Mouse (Mus musculus) liver, embryonic 14.5 days (tissue): ENCODE data around the gene Gstp3. TPM values are rescaled to one million over a fixed set of nuclear protein-coding genes. Genes with fewer than 3 reads are reported as not detected.

Experiments
- ATAC-seq: fragments of 200-750 bp; cut with Nextera tagmentation; 2 replicates; pipeline ENCODE4 v1.8.0; 2017; ENCODE audit warnings: moderate number of reproducible peaks, mild to moderate bottlenecking, moderate library complexity; ENCODE audit not compliant: insufficient read depth
- DNase-seq, 3 experiments: peaks; one replicate each; pipeline ENCODE4 v3.0.0-alpha.2; 2012 to 2013; ENCODE audit warnings: low read depth in 3 of 3, low spot score in 3 of 3
- H3K27ac ChIP-seq: fragments of 300-500 bp; sonication (generic); 2 replicates; pipeline ENCODE4 v1.5.1; 2014; ENCODE audit warnings: moderate library complexity, mild to moderate bottlenecking, control low read depth, inconsistent platforms
- H3K27me3 ChIP-seq: fragments of 300-500 bp; sonication (generic); 2 replicates; pipeline ENCODE4 v1.6.1; 2014; ENCODE audit warnings: mild to moderate bottlenecking, low read length, moderate library complexity; ENCODE audit not compliant: control insufficient read depth, insufficient read depth
- H3K36me3 ChIP-seq: fragments of 300-500 bp; sonication (generic); replicated peaks from 2 replicates; pipeline ENCODE4 v1.6.1; 2014; ENCODE audit warnings: low read depth; ENCODE audit not compliant: control insufficient read depth, insufficient read depth
- H3K4me1 ChIP-seq, 2 experiments: fragments of 200-500 bp in 1 of 2; fragments of 300-500 bp in 1 of 2; sonication (generic) in 1 of 2; replicated peaks; 2 replicates each; pipeline ENCODE4 v1.6.1; 2012 to 2014; ENCODE audit warnings: antibody characterized with exemption in 1 of 2, inconsistent platforms in 1 of 2, low read length in 1 of 2; ENCODE audit not compliant: control insufficient read depth in 2 of 2, insufficient read depth in 2 of 2
- H3K4me2 ChIP-seq: fragments of 300-500 bp; sonication (generic); 2 replicates; pipeline ENCODE4 v1.6.1; 2014; ENCODE audit warnings: low read depth, mild to moderate bottlenecking, control low read depth, moderate library complexity
- H3K4me3 ChIP-seq, 2 experiments: fragments of 200-500 bp in 1 of 2; fragments of 300-500 bp in 1 of 2; sonication (generic) in 1 of 2; 2 replicates each; pipeline ENCODE4 v1.5.1; 2012 to 2014; ENCODE audit warnings: low read depth in 2 of 2, low read length in 2 of 2, mild to moderate bottlenecking in 2 of 2, control low read depth in 1 of 2, inconsistent platforms in 1 of 2, moderate library complexity in 1 of 2; ENCODE audit not compliant: insufficient read depth in 1 of 2
- H3K9ac ChIP-seq: fragments of 300-500 bp; sonication (generic); replicated peaks from 2 replicates; pipeline ENCODE4 v1.6.1; 2014; ENCODE audit warnings: mild to moderate bottlenecking, control low read depth, moderate library complexity
- H3K9me3 ChIP-seq: fragments of 300-500 bp; sonication (generic); 2 replicates; pipeline ENCODE4 v1.6.1; 2016; ENCODE audit warnings: low read length, mixed read lengths; ENCODE audit not compliant: control insufficient read depth
- CTCF ChIP-seq: IDR thresholded peaks from 2 replicates; pipeline ENCODE4 v1.5.1; 2016; ENCODE audit warnings: antibody characterized with exemption, low read depth, control low read depth
- EP300 ChIP-seq: IDR thresholded peaks from 2 replicates; pipeline ENCODE4 v1.6.1; 2016; ENCODE audit warnings: antibody characterized with exemption, low read depth
- WGBS: fragments of 180-500 bp; shearing (Covaris S2); extraction: QIAGEN DNeasy Blood & Tissue Kit; methylation state at CpG from one replicate; pipeline ENCODE4 v1.1.7; 2014; ENCODE audit not compliant: insufficient replicate concordance; 5-methylcytosine and 5-hydroxymethylcytosine counted together
- polyA plus RNA-seq, 2 experiments: library from polyadenylated mRNA; depleted of rRNA in 1 of 2; stranded (reverse) in 1 of 2; unstranded in 1 of 2; fragments of >200 nt; fragmentation: Nextera tagmentation in 1 of 2; extraction: Ambion mirVana in 1 of 2; gene quantifications; 2 replicates each; pipeline versions ENCODE4 v1.2.1 to v1.2.3; 2012 to 2014

Gstp3 gene
- polyA plus RNA-seq, 2 experiments, result 69.6 to 78.5 TPM

DNA sequence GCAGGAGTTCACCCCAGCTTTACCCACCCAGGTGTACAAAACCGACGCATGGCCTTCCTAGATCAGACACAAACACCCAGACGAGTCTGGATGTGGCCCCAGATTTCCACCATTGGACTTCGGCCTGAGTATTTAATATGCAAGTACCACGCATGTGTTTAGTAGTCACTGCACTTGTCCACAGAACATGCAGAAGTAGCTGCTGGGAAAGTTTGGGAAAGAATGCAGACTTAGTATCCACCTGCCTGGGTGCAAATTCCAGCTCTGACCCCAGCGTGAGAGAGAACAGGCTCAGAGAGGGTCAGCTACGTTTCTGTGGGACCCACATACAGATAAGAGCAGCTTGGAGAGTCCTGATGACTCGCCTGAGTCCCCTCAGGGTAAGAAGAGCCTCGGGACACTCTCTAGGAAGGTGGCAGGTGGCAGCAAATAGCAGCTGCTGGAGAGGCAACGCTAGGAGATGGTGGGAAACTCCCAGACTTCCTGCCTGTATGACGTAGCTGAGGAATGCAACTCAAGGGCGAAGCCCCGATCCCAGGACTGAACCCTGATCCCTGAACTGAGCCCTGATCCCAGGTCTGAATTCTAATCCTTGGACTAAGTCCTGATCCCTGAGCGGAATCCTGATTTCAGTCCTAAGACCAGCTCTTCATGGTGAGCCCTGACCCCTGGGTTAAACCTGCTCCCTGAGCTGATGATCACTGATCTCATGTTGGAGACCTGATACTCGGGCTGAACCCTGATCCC lies 3.2 kb downstream of the Gstp3 start:
- no peak for ATAC-seq
- H3K9ac ChIP-seq, result no peak overlapping the region

DNA sequence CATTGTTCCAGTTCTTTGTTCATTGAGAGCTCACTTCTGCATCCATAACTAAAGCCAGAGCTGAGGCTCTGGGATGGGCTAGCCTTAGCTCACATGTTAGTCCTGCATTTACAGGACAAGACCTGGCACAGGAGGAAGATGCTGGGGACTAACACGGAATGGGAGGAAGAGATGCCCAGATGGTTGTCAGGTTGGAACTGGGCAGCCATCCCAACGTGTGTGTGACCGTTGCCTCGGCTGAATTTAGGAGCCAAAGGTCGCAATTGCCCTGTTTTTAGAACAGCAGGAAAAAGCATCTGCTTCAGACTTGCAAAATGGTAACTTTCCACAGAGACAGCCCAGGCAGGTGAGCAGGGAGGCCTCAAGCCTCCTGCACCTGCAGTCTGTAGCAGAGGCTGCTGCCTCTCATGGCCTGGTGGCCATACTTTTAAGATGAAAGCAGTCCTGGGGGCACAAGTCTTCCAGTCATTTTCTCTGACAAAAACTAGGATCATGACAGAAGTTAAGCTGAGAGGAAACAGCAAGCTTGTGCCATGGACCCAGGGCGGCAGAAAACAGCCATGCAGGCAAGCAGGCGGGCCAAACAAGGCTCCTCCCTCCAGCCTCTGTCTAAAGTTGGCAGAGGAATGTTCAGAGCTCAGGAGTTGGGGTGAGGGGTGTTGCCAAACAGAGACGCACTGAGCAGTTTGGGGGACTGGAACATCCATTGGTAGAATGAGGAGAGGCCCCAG lies 4.0 kb downstream of the Gstp3 start:
- DNase-seq (no peak), ATAC-seq (no peak)
- 61% methylated on average over 8 of the region's 8 CpGs for WGBS
- H3K4me3 ChIP-seq, result no peak overlapping the region
- no peak overlapping the region for H3K9ac ChIP-seq
- H3K4me1 ChIP-seq, result peaks cover 21 to 36% of the 10 kb centered on the region in 2 experiments
- no peaks in the 10 kb centered on the region for H3K27me3 ChIP-seq
- H3K9me3 ChIP-seq, result no peaks in the 10 kb centered on the region
- no peak overlapping the region for H3K4me2 ChIP-seq
- H3K27ac ChIP-seq, result no peak overlapping the region
- TF ChIP-seq EP300 (no peak), CTCF (no peak)
- no peaks in the 10 kb centered on the region for H3K36me3 ChIP-seq

More for the DNA sequence above, 3.2 kb downstream of the Gstp3 start:
- Histone ChIP-seq H3K27ac (no peak overlapping the region), H3K9me3 (no peaks in the 10 kb centered on the region), H3K36me3 (no peaks in the 10 kb centered on the region), H3K4me3 (no peak overlapping the region), H3K4me1 (peaks cover 24 to 36% of the 10 kb centered on the region in 2 experiments), H3K4me2 (no peak overlapping the region), H3K27me3 (no peaks in the 10 kb centered on the region)
- DNase-seq, result no peak
- 52% methylated on average over 15 of the region's 15 CpGs for WGBS
- TF ChIP-seq EP300 (no peak), CTCF (no peak)

GRCm38 (mm10) chr19:4054613-4055012 lies 4.8 kb downstream of the Gstp3 start:
- H3K9ac ChIP-seq, result no peak overlapping the region
- H3K4me1 ChIP-seq, result peaks cover 15 to 32% of the 10 kb centered on the region in 2 experiments
- no peak overlapping the region for H3K4me3 ChIP-seq
- no peaks in the 10 kb centered on the region for H3K9me3 ChIP-seq
- no peak overlapping the region for H3K4me2 ChIP-seq
- ATAC-seq (no peak), DNase-seq (no peak)
- no peak overlapping the region for H3K27ac ChIP-seq
- WGBS, result 70% methylated on average over 5 of the region's 5 CpGs
- no peaks in the 10 kb centered on the region for H3K27me3 ChIP-seq
- TF ChIP-seq CTCF, result no peak
- no peak for TF ChIP-seq EP300
- H3K36me3 ChIP-seq, result no peaks in the 10 kb centered on the region

DNA sequence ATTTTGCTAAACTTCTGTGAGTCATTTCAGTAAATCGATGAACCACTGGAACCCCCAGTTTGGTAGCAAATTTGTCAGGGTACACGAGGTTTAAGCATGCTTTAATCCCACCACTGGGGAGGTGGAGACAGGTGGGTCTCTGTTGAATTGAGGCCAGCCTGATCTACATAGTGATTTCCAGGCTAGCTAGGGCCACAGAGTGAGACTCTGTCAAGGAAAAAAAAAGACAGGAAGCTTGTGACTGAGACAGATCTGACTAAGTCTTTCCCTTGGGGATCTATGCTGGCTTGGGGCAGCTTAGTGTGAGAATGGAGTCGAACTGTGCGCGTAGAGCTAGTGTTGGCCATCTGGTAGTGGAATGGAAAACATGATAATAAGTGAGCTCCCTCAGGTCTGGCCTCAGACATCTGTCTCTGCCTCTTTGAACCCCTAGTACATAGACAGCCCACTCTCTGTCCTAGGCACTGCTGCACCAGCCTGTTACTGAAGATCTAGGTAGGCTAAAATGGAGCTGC lies 6.8 kb downstream of the Gstp3 start:
- DNase-seq (no peak), ATAC-seq (no peak)
- Histone ChIP-seq H3K4me2 (no peak overlapping the region), H3K36me3 (no peaks in the 10 kb centered on the region), H3K9me3 (no peaks in the 10 kb centered on the region), H3K27me3 (no peaks in the 10 kb centered on the region), H3K27ac (no peak overlapping the region), H3K9ac (no peak overlapping the region), H3K4me1 (peaks cover 3 to 21% of the 10 kb centered on the region in 2 experiments), H3K4me3 (no peak overlapping the region)
- TF ChIP-seq EP300 (no peak), CTCF (no peak)
- WGBS, result 61% methylated on average over 5 of the region's 5 CpGs
